Mouse (Mus musculus): ENCODE measurements at regions not wholly inside any gene's neighbourhood (a gene's known extent, or its start where the extent isn't known, plus 50 kb on each side); places are given as distances from the start of the nearest gene placed in this dataset.

GRCm38 (mm10) chr3:103483762-103484161, 91.3 kb upstream of the Syt6 start:
- TF ChIP-seq CTCF (IDR thresholded peaks at IDR 0.05; ENCODE audit: low read depth, low read length) (no peak), TAL1 (conservative IDR thresholded peaks at IDR 0.05; ENCODE audit: low read depth, low read length) (no peak)

All from G1E (cell line).